Mouse (Mus musculus) E14TG2a.4 (cell line): ENCODE results near the gene Gpx1.

Source experiments
- CTCF ChIP-seq: conservative IDR thresholded peaks from 2 replicates; pipeline ENCODE4 v1.5.1; 2014; ENCODE audit warnings: low read length
- NANOG ChIP-seq: IDR thresholded peaks from 2 replicates; pipeline ENCODE4 v1.6.1; 2014; ENCODE audit warnings: borderline replicate concordance, low read length, mixed read lengths

- TF ChIP-seq CTCF (no peak), NANOG (no peak)
Observed at GRCm38 (mm10) chr9:108305170-108305569, 33.5 kb upstream of the Gpx1 start.
